Mouse (Mus musculus) stomach, postnatal 0 days (tissue): ENCODE results near the gene 6430571L13Rik. TPM values are rescaled to one million over a fixed set of nuclear protein-coding genes. Genes with fewer than 3 reads are reported as not detected.

ENCODE experiments used
- ATAC-seq: fragments of 200-750 bp; cut with Nextera tagmentation; 2 replicates; pipeline ENCODE4 v1.8.0; 2017; ENCODE audit not compliant: low FRiP score, low TSS enrichment
- DNase-seq: peaks from one replicate; pipeline ENCODE4 v3.0.0-alpha.2; 2016; ENCODE audit warnings: low spot score
- H3K27ac ChIP-seq: fragments of 300-500 bp; sonication (generic); replicated peaks from 2 replicates; pipeline ENCODE4 v1.5.1; 2014; ENCODE audit warnings: mild to moderate bottlenecking, control low read depth
- H3K27me3 ChIP-seq: fragments of 300-500 bp; sonication (generic); 2 replicates; pipeline ENCODE4 v1.6.1; 2014; ENCODE audit warnings: low read length; ENCODE audit not compliant: control insufficient read depth, insufficient read depth
- H3K36me3 ChIP-seq: fragments of 300-500 bp; sonication (generic); 2 replicates; pipeline ENCODE4 v1.6.1; 2014; ENCODE audit warnings: low read length, mixed read lengths; ENCODE audit not compliant: control insufficient read depth, insufficient read depth
- H3K4me1 ChIP-seq: fragments of 300-500 bp; sonication (generic); replicated peaks from 2 replicates; pipeline ENCODE4 v1.6.1; 2014; ENCODE audit warnings: antibody characterized with exemption; ENCODE audit not compliant: control insufficient read depth, insufficient read depth
- H3K4me2 ChIP-seq: fragments of 300-500 bp; sonication (generic); replicated peaks from 2 replicates; pipeline ENCODE4 v1.6.1; 2014; ENCODE audit warnings: low read depth, mild to moderate bottlenecking, control low read depth, moderate library complexity
- H3K4me3 ChIP-seq: fragments of 300-500 bp; sonication (generic); 2 replicates; pipeline ENCODE4 v1.5.1; 2014; ENCODE audit warnings: low read depth, low read length, control low read depth
- H3K9ac ChIP-seq: fragments of 300-500 bp; sonication (generic); 2 replicates; pipeline ENCODE4 v1.6.1; 2014; ENCODE audit warnings: mild to moderate bottlenecking, low read length, control low read depth, mixed read lengths
- H3K9me3 ChIP-seq: fragments of 300-500 bp; sonication (generic); 2 replicates; pipeline ENCODE4 v1.6.1; 2016; ENCODE audit warnings: low read length; ENCODE audit not compliant: control insufficient read depth
- CTCF ChIP-seq: IDR thresholded peaks from 2 replicates; pipeline ENCODE4 v1.5.1; 2016; ENCODE audit warnings: antibody characterized with exemption, low read depth, mild to moderate bottlenecking, moderate library complexity
- EP300 ChIP-seq: optimal IDR thresholded peaks from 2 replicates; pipeline ENCODE3; 2016; ENCODE audit warnings: antibody characterized with exemption
- WGBS: fragments of 180-500 bp; shearing (Covaris S2); extraction: QIAGEN DNeasy Blood & Tissue Kit; methylation state at CpG from one replicate; pipeline ENCODE4 v1.1.7; 2014; 5-methylcytosine and 5-hydroxymethylcytosine counted together
- polyA plus RNA-seq: library from polyadenylated mRNA; unstranded; fragments of >200 nt; fragmentation: Nextera tagmentation; extraction: Ambion mirVana; gene quantifications from 2 replicates; pipeline ENCODE4 v1.2.1, GENCODE M21; 2015

6430571L13Rik gene
- 0.63 and 0.73 TPM in 2 replicates for polyA plus RNA-seq

DNA sequence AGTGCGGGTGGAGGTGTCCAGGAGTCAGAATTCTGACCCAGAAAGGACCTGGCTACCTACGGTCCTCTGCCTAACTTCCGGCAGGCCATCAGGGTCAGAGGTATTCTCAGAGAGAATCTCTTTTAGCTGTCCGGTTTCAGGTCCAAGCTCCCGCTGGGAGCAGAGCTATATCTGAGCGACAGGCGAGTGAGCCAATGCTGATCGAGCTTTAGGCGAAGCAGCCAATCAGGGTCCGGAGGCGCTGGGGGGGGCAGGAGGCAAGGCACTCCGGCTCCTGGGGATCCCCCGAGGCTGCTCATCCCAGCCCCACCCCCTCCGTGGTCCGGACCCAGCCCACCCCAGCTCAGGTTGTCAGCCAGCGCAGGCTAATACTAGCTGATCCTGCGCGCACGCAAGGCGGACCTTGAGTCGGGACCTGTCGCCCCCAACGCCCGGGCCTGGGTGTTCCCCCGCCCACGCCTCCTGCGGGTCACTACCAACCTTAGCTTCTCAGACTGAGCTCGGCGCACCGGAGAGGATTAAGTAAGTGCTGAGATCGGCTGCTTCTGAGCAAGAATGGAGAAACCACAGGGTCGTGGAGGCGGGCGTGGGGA is at the start of gene 6430571L13Rik:
Gene 6430571L13Rik (plus strand): TSS at position 336 of the 593 bp plus-strand sequence.
- Histone ChIP-seq H3K27ac (no peak within 1 kb of the TSS), H3K4me2 (peak within 1 kb of the TSS; percentile 97), H3K4me1 (0 out of 2 replicates have a peak, but pooled peaks cover 2% of the 10 kb centered on the region), H3K36me3 (no peaks in the 10 kb centered on the region), H3K9me3 (no peaks in the 10 kb centered on the region), H3K4me3 (peak within 1 kb of the TSS; percentile 60), H3K9ac (peak within 1 kb of the TSS; percentile 63), H3K27me3 (no peaks in the 10 kb centered on the region)
- ATAC-seq (peak; percentile 90), DNase-seq (peak; percentile 91)
- peak; percentile 26; the same call in 1 of the 2 replicates for TF ChIP-seq CTCF
- peak; percentile 91 for TF ChIP-seq EP300
- WGBS, result under 1% methylated on average over 33 of the region's 34 CpGs

DNA sequence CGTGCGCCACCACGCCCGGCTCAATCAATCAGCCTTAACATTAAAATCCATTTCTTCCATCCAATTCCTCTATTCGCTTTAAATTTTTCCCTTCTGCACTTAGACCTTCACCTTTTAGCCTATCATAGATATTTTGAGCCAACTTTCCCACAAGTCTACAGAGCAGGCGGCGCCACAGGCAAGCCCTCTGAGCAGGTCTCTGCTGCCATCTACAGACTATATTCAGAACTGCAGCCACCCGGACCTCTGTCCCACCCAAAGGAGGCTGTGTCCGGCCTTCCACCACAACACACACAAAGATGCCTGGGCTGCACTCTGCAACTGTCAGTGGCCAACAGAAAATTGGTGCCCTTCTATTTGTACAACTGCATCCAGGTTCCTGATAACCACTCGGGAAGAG is 49.5 kb upstream of the 6430571L13Rik start:
- TF ChIP-seq EP300 (no peak), CTCF (peak; percentile 97)
- Histone ChIP-seq H3K27me3 (no peaks in the 10 kb centered on the region), H3K4me3 (no peak overlapping the region), H3K9me3 (no peaks in the 10 kb centered on the region), H3K4me1 (peaks cover 5% of the 10 kb centered on the region; the same call in 1 of the 2 replicates), H3K9ac (no peak overlapping the region), H3K4me2 (no peak overlapping the region), H3K27ac (no peak overlapping the region), H3K36me3 (no peaks in the 10 kb centered on the region)
- DNase-seq (peak; percentile 84), ATAC-seq (peak; percentile 27; the same call in 1 of the 2 replicates)
- 29% methylated on average over 10 of the region's 10 CpGs for WGBS

DNA sequence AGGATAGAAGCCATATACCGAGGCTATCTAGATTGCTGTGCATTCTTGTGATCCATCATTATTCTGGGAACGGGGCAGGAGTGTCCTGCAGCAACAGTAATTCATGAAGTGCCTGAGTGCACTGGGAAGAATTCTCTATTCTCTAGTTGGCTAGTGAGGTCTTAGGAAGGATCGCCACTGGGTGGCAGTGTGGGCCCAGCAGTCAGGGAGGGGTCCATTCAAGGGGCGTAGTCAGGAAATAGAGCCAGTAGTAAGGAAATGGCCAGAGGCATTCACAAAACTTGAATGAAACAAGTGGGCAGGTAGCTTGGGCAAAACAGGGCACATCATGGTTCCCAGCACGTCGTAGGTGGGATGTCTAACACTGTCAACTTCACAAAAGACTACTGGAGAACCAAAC is 46.2 kb upstream of the 6430571L13Rik start:
- no peaks in the 10 kb centered on the region for H3K36me3 ChIP-seq
- no peak overlapping the region for H3K4me3 ChIP-seq
- no peak overlapping the region for H3K27ac ChIP-seq
- H3K9ac ChIP-seq, result no peak overlapping the region
- no peak overlapping the region for H3K4me2 ChIP-seq
- TF ChIP-seq EP300 (no peak), CTCF (peak; percentile 98)
- peak; percentile 89 for DNase-seq
- peaks cover 8% of the 10 kb centered on the region; the same call in 1 of the 2 replicates for H3K4me1 ChIP-seq
- 2% methylated on average over 6 of the region's 6 CpGs for WGBS
- no peaks in the 10 kb centered on the region for H3K27me3 ChIP-seq
- no peak for ATAC-seq
- H3K9me3 ChIP-seq, result no peaks in the 10 kb centered on the region

DNA sequence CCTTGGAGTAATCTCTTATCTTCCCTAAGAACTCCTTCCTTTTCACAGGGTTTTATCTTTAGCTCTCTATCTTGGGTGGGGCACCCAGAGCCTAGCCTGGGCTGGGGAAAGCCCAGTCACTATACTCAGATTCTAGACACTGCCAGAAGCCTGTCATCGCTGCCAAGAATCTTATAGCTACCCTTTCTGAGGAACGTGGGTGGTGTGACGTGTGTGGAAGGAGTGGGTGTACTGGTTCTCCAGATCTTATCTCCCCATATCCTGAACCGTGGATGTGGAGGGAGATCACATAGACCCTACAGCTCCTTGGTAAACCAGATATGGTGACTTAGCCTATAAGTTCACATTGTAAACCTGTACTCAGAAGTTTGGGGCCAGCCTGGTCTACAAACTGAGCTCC is 44.8 kb upstream of the 6430571L13Rik start:
- Histone ChIP-seq H3K36me3 (peaks cover 8% of the 10 kb centered on the region; the same call in 1 of the 2 replicates), H3K9me3 (no peaks in the 10 kb centered on the region), H3K27me3 (no peaks in the 10 kb centered on the region), H3K27ac (peak overlapping the region; percentile 96), H3K4me1 (peaks cover 8% of the 10 kb centered on the region; the same call in 1 of the 2 replicates), H3K4me2 (peak overlapping the region; percentile 74), H3K4me3 (peak overlapping the region; percentile 78; the same call in 1 of the 2 replicates), H3K9ac (peak overlapping the region; percentile 57)
- no peak for ATAC-seq
- whole genome bisulfite sequencing, result 24% methylated on average over 4 of the region's 4 CpGs
- DNase-seq, result no peak
- TF ChIP-seq EP300, result no peak
- no peak for TF ChIP-seq CTCF

DNA sequence AAGGTAGTCTGAATTCAATTTTAAA is 44.6 kb upstream of the 6430571L13Rik start, which contains the start of gene Cish:
Gene Cish (plus strand): TSS at position 11 of the 25 bp plus-strand sequence.
- DNase-seq (no peak), ATAC-seq (no peak)
- peaks cover 11% of the 10 kb centered on the region for H3K36me3 ChIP-seq
- peak within 1 kb of the TSS; percentile 74 for H3K4me2 ChIP-seq
- H3K9ac ChIP-seq, result peak within 1 kb of the TSS; percentile 84
- H3K4me1 ChIP-seq, result peaks cover 8% of the 10 kb centered on the region; the same call in 1 of the 2 replicates
- H3K4me3 ChIP-seq, result peak within 1 kb of the TSS; percentile 78
- H3K9me3 ChIP-seq, result no peaks in the 10 kb centered on the region
- no peaks in the 10 kb centered on the region for H3K27me3 ChIP-seq
- H3K27ac ChIP-seq, result peak within 1 kb of the TSS; percentile 96
- TF ChIP-seq EP300 (no peak), CTCF (no peak)

DNA sequence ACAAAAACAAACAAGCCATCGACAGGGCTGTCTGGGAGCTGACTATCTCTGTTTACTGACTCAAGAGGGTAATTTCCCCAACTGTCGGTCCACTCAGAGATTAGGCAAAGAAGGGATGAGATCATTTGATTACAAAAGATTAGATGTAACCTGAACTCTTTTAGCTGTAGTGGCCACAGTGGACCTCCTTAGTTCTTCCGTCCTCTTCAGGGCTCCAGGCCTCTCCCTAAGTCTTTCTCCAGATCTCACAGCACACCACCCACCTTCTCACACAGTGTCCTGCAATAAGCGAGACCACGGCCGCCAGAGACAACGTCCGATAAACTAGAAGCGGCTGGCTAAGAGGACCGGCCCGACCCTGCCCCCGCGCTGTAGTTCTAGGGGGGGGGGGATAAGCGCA is 44.4 kb upstream of the 6430571L13Rik start:
- Histone ChIP-seq H3K4me1 (peaks cover 8% of the 10 kb centered on the region; the same call in 1 of the 2 replicates), H3K9me3 (no peaks in the 10 kb centered on the region), H3K36me3 (peaks cover 13% of the 10 kb centered on the region), H3K9ac (peak overlapping the region; percentile 57), H3K4me2 (peak overlapping the region; percentile 74), H3K27ac (peak overlapping the region; percentile 96), H3K27me3 (no peaks in the 10 kb centered on the region), H3K4me3 (peak overlapping the region; percentile 78)
- DNase-seq, result no peak
- WGBS, result under 1% methylated on average over 14 of the region's 14 CpGs
- TF ChIP-seq EP300, result no peak
- TF ChIP-seq CTCF, result no peak
- ATAC-seq, result peak; percentile 24
